Mouse (Mus musculus): ENCODE measurements around the gene Gm10188.

- TF ChIP-seq CTCF (IDR thresholded peaks at IDR 0.05) (no peak), EP300 (IDR thresholded peaks at IDR 0.05) (no peak)
These were observed 47.1 kb upstream of the Gm10188 start for GRCm38 (mm10) chr1:132276694-132277093.
